17 mouse cellular contexts compared by ENCODE assay signal in the genomic region with DNA sequence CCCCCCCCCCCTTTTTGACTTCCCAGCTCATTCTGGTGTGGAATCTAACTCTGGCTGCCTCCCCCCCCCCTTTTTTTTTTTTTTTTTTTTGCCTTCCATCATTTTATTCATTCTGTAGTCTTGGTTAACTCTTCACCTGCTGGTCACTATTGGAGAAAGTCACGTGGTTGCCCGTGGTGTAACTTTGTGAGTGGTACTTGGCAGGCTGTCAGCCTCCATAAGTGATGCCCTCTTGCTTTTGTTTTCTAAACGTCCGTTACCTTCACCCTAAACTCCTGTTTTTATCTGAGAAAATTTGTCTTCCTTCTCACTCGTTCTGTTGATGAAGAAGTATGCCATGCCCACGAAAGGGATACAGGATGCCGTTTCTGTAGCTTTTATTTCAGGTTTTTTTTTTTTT. TPM values are rescaled to one million over a fixed set of nuclear protein-coding genes. Genes with fewer than 3 reads are reported as not detected.
DNase-seq lines count a peak whose midpoint lies in the region; ATAC-seq and TF ChIP-seq lines count a peak whose summit lies in the region.
"Had no signal": no experiment of that assay in that cellular context is flagged by ENCODE, and none has a peak within 500 bp of the region (broad histone marks: within the 10 kb centered on the region; RNA-seq: fewer than 3 reads in every experiment).

No protein-coding gene starts in this region.

- WGBS in forebrain, embryonic 13.5 days = 87% methylated on average over 7 of the region's 7 CpGs
- WGBS in forebrain, embryonic 12.5 days = 83% methylated on average over 7 of the region's 7 CpGs
- WGBS in lung, embryonic 14.5 days = 82% methylated on average over 7 of the region's 7 CpGs
- whole genome bisulfite sequencing in embryonic facial prominence, embryonic 10.5 days = 86% methylated on average over 7 of the region's 7 CpGs
- 77% methylated on average over 7 of the region's 7 CpGs for WGBS in liver, embryonic 14.5 days (ENCODE audit: insufficient replicate concordance)

- no peaks in the 10 kb centered on the region; the same call in 1 of the 2 replicates for H3K36me3 ChIP-seq in forebrain, embryonic 13.5 days (ENCODE audit: poor library complexity, severe bottlenecking)
- peaks cover 6% of the 10 kb centered on the region; the same call in 1 of the 2 replicates for H3K36me3 ChIP-seq in forebrain, embryonic 12.5 days (replicated peaks)
- H3K36me3 ChIP-seq in lung, embryonic 14.5 days (ENCODE audit: insufficient read depth) = 0 out of 2 replicates have a peak, but pooled peaks cover 4% of the 10 kb centered on the region
- peaks cover 28% of the 10 kb centered on the region for H3K36me3 ChIP-seq in embryonic facial prominence, embryonic 10.5 days (replicated peaks)
- H3K36me3 ChIP-seq in liver, embryonic 14.5 days (replicated peaks; ENCODE audit: control insufficient read depth, insufficient read depth, low read depth) = no peaks in the 10 kb centered on the region
- H3K36me3 ChIP-seq: hindbrain, embryonic 15.5 days; midbrain, embryonic 15.5 days had no signal

- H3K27ac ChIP-seq in forebrain, embryonic 13.5 days = no peak overlapping the region
- no peak overlapping the region for H3K27ac ChIP-seq in forebrain, embryonic 12.5 days
- no peak overlapping the region for H3K27ac ChIP-seq in lung, embryonic 14.5 days (ENCODE audit: low read depth)
- no peak overlapping the region for H3K27ac ChIP-seq in embryonic facial prominence, embryonic 10.5 days (replicated peaks)
- H3K27ac ChIP-seq in liver, embryonic 14.5 days = no peak overlapping the region
- H3K27ac ChIP-seq: hindbrain, embryonic 15.5 days; midbrain, embryonic 15.5 days had no signal

- TF ChIP-seq EP300 in liver, embryonic 14.5 days (IDR thresholded peaks at IDR 0.05; ENCODE audit: low read depth) = no peak

- no peak overlapping the region for H3K9ac ChIP-seq in forebrain, embryonic 13.5 days
- no peak overlapping the region for H3K9ac ChIP-seq in forebrain, embryonic 12.5 days
- no peak overlapping the region for H3K9ac ChIP-seq in lung, embryonic 14.5 days
- H3K9ac ChIP-seq in liver, embryonic 14.5 days (replicated peaks) = no peak overlapping the region
- H3K9ac ChIP-seq: midbrain, embryonic 15.5 days had no signal

- H3K9me3 ChIP-seq in forebrain, embryonic 13.5 days (replicated peaks) = no peaks in the 10 kb centered on the region
- no peaks in the 10 kb centered on the region for H3K9me3 ChIP-seq in forebrain, embryonic 12.5 days
- no peaks in the 10 kb centered on the region for H3K9me3 ChIP-seq in lung, embryonic 14.5 days (ENCODE audit: low read depth, low read length)
- H3K9me3 ChIP-seq in embryonic facial prominence, embryonic 10.5 days = no peaks in the 10 kb centered on the region
- no peaks in the 10 kb centered on the region for H3K9me3 ChIP-seq in liver, embryonic 14.5 days (ENCODE audit: control insufficient read depth, low read length)
- H3K9me3 ChIP-seq: hindbrain, embryonic 15.5 days; midbrain, embryonic 15.5 days had no signal

- H3K4me3 ChIP-seq in forebrain, embryonic 13.5 days = no peak overlapping the region
- no peak overlapping the region for H3K4me3 ChIP-seq in forebrain, embryonic 12.5 days (replicated peaks)
- H3K4me3 ChIP-seq in lung, embryonic 14.5 days (ENCODE audit: low read depth, low read length) = no peak overlapping the region
- H3K4me3 ChIP-seq in embryonic facial prominence, embryonic 10.5 days = peak overlapping the region; percentile 88; the same call in 1 of the 2 replicates
- H3K4me3 ChIP-seq in liver, embryonic 14.5 days (ENCODE audit: insufficient read depth in 1 of 2, low read depth in 2 of 2, low read length in 2 of 2) = no peak overlapping the region

- peaks cover 22% of the 10 kb centered on the region for H3K4me1 ChIP-seq in forebrain, embryonic 13.5 days
- peaks cover 18% of the 10 kb centered on the region for H3K4me1 ChIP-seq in forebrain, embryonic 12.5 days
- peaks cover 4% of the 10 kb centered on the region; the same call in 1 of the 2 replicates for H3K4me1 ChIP-seq in lung, embryonic 14.5 days (ENCODE audit: insufficient read depth)
- H3K4me1 ChIP-seq in embryonic facial prominence, embryonic 10.5 days = peaks cover 21% of the 10 kb centered on the region
- peaks cover 10 to 11% of the 10 kb centered on the region in 2 experiments for H3K4me1 ChIP-seq in liver, embryonic 14.5 days (replicated peaks; ENCODE audit: control insufficient read depth in 2 of 2, insufficient read depth in 2 of 2, low read length in 1 of 2)

- no peak for DNase-seq in lung, embryonic 14.5 days
- no peak for DNase-seq in lung, postnatal 10 days
- no peak for DNase-seq in embryonic facial prominence, embryonic 10.5 days (ENCODE audit: low spot score)
- DNase-seq in liver, embryonic 14.5 days (ENCODE audit: low read depth in 3 of 3, low spot score in 3 of 3) = peak in 1 of 3 experiments; percentile 9
- no peak for DNase-seq in thymus, postnatal 36 days
- DNase-seq: adrenal gland, postnatal 14 days; cerebellum, adult 8-10 months; heart, postnatal 14 days; kidney, adult 18-20 months; layer of hippocampus, postnatal 36 days; lung, postnatal 36 days; right cerebral cortex, postnatal 14 days had no signal

- no peak for TF ChIP-seq CTCF in lung, embryonic 14.5 days (IDR thresholded peaks at IDR 0.05; ENCODE audit: low read depth)
- TF ChIP-seq CTCF in liver, embryonic 14.5 days (IDR thresholded peaks at IDR 0.05; ENCODE audit: low read depth) = no peak

- H3K27me3 ChIP-seq in forebrain, embryonic 13.5 days = no peaks in the 10 kb centered on the region
- H3K27me3 ChIP-seq in forebrain, embryonic 12.5 days = no peaks in the 10 kb centered on the region
- H3K27me3 ChIP-seq in lung, embryonic 14.5 days (ENCODE audit: insufficient read depth, low read length) = no peaks in the 10 kb centered on the region
- H3K27me3 ChIP-seq in embryonic facial prominence, embryonic 10.5 days (replicated peaks; ENCODE audit: low read depth, poor library complexity, severe bottlenecking) = no peaks in the 10 kb centered on the region
- no peaks in the 10 kb centered on the region for H3K27me3 ChIP-seq in liver, embryonic 14.5 days (ENCODE audit: control insufficient read depth, insufficient read depth, low read length)
- H3K27me3 ChIP-seq: hindbrain, embryonic 15.5 days; midbrain, embryonic 15.5 days had no signal

- ATAC-seq in forebrain, embryonic 13.5 days = no peak
- no peak for ATAC-seq in forebrain, embryonic 12.5 days (ENCODE audit: low FRiP score)
- no peak for ATAC-seq in lung, embryonic 14.5 days (ENCODE audit: insufficient read depth)
- no peak for ATAC-seq in liver, embryonic 14.5 days (ENCODE audit: insufficient read depth)
- no peak for ATAC-seq in megakaryocyte, adult 5-6 weeks (ENCODE audit: poor library complexity, severe bottlenecking)
- ATAC-seq: midbrain, embryonic 15.5 days had no signal

- peak overlapping the region; percentile 66; the same call in 1 of the 2 replicates for H3K4me2 ChIP-seq in forebrain, embryonic 13.5 days
- no peak overlapping the region for H3K4me2 ChIP-seq in forebrain, embryonic 12.5 days
- H3K4me2 ChIP-seq in lung, embryonic 14.5 days = peak overlapping the region; percentile 75
- H3K4me2 ChIP-seq in liver, embryonic 14.5 days (ENCODE audit: low read depth) = peak overlapping the region; percentile 80

RNA-seq across cellular contexts. Expression of a gene that starts 1.8 kb away (rescaled TPM):
- 63.4 and 66.3 TPM in 2 replicates for polyA plus RNA-seq in forebrain, embryonic 13.5 days (2015; fragmentation: Nextera tagmentation; extraction: Ambion mirVana)
- polyA plus RNA-seq in forebrain, embryonic 12.5 days (2016; fragmentation: Nextera tagmentation; extraction: Ambion mirVana) = 65.5 and 71.0 TPM in 2 replicates
- polyA plus RNA-seq in lung, embryonic 14.5 days (2014; fragmentation: Nextera tagmentation; extraction: Ambion mirVana) = 80.4 and 85.9 TPM in 2 replicates
- 66.6 and 68.2 TPM in 2 replicates for polyA plus RNA-seq in embryonic facial prominence, embryonic 10.5 days (2016; fragmentation: Nextera tagmentation; extraction: Ambion mirVana)
- 17.7 and 22.7 TPM in 2 replicates for polyA plus RNA-seq in liver, embryonic 14.5 days (2012; rRNA removed)
- 38.5 and 45.7 TPM in 2 replicates for polyA plus RNA-seq in liver, embryonic 14.5 days (2014; fragmentation: Nextera tagmentation; extraction: Ambion mirVana)
- total RNA-seq in megakaryocyte, adult 5-6 weeks (2015) = 30.6 and 36.6 TPM in 2 replicates
- 68.9 and 74.7 TPM in 2 replicates for total RNA-seq in megakaryocyte, adult 5-6 weeks (2017)
